Mouse (Mus musculus) urinary bladder, postnatal 4 days (tissue): ENCODE measurements around the gene Bok.
A peak's percentile ranks its signal among the peaks of the same experiment; 100 is the strongest.

ENCODE experiments used
- DNase-seq, 2 experiments: peaks; one replicate each; pipeline ENCODE4 v3.0.0; 2021 to 2022; ENCODE audit warnings: low spot score in 2 of 2

The Bok gene

GRCm38 (mm10) chr1:93691106-93691505 is 5.6 kb downstream of the Bok start:
- DNase-seq: no peak

GRCm38 (mm10) chr1:93691786-93692357 is 6.4 kb downstream of the Bok start:
- no peak for DNase-seq

GRCm38 (mm10) chr1:93692773-93693172 is 7.3 kb downstream of the Bok start:
- no peak for DNase-seq

GRCm38 (mm10) chr1:93693502-93693901 is 8.0 kb downstream of the Bok start:
- no peak for DNase-seq

- DNase-seq: no peak
Observed at GRCm38 (mm10) chr1:93693943-93694342, 8.5 kb downstream of the Bok start.

GRCm38 (mm10) chr1:93694966-93695365 is 9.5 kb downstream of the Bok start:
- peak; percentile 57 to 69 for DNase-seq

- DNase-seq: no peak
Observed at GRCm38 (mm10) chr1:93697317-93697716, 11.9 kb downstream of the Bok start.

- no peak for DNase-seq
Observed at GRCm38 (mm10) chr1:93699159-93699558, 13.7 kb downstream of the Bok start.

DNA sequence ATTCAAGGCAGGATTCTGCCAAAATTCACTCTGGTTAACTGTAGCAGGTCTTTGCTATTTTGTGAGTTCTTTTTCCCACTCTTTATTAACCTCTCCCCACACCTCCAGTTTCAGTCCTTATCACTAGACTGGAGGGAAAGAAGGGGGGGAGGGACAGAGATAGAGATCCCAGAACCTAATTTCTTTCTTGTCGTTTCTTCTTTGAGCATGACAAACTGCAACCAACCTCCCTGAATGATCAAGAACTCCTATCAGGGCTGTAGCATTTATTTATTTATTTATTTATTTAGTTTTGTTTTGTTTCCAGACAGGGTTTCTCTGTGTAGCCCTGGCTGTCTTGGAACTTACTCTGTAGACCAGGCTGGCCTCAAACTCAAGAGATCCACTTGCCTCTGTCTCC is 16.6 kb downstream of the Bok start:
- DNase-seq: no peak

- DNase-seq: no peak
Observed at GRCm38 (mm10) chr1:93703472-93704048, 18.1 kb downstream of the Bok start.

- no peak for DNase-seq
Observed at GRCm38 (mm10) chr1:93704341-93704740, 18.9 kb downstream of the Bok start.

- no peak for DNase-seq
Observed at GRCm38 (mm10) chr1:93705389-93705788, 19.9 kb downstream of the Bok start.

DNA sequence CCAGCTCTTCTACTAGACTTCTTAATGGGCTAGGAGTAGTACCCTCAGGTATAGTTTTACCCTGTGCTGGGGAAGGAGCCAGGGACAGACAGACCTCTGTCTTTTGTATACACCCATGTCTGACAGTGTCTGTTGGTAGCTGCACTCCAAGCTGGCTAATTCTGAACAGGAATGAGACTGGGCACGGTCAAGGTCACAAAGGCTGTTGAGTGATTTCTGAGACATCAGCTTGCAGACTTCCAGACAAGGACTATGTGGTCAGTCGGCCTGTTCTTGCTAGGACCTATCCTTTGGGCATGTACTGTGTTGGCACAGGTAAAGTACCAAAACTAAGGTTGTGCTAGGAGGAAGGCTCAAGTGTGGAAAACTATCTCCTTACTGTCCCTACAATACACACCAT is 30.7 kb downstream of the Bok start:
- no peak for DNase-seq

DNA sequence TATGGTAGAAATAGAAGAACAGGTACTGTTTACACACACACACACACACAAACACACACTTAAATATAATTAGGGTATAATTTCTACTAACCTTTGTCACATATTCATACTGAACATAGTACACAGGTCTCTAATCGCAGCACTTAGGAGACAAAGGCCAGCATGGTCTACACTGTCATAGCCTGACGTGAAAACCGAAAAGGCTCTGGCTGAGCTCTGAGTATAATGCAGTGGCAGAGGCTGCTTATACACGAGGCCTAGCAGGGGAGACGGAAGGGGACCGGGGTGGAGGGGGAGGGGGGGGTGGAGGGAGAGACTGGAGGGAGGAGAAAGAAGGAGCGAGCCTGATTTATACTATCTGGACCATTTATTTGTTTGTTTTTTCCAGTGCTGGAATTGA is 36.1 kb downstream of the Bok start:
- DNase-seq: no peak

DNA sequence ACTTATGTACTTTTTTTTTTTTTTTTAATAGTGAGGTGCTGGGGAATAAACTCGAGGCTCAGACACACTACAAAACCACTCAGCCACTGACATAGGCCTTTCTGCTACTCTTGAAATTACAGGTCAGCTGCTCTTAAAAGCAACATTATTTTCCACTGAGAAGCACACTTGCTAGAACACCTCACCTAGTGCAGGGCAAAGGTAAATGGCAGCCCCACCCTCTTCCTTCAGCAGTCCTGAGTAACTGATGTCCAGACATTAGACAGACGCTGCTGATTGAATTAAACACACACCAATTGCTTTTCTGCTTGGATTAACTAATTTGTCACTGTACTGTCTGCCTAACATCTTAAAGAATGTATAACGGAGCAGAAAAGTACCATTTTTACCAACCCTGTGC is 39.2 kb downstream of the Bok start:
- no peak for DNase-seq

- DNase-seq: no peak
Observed at GRCm38 (mm10) chr1:93725665-93726064, 40.2 kb downstream of the Bok start.

GRCm38 (mm10) chr1:93726116-93726515 is 40.7 kb downstream of the Bok start:
- DNase-seq: no peak

DNA sequence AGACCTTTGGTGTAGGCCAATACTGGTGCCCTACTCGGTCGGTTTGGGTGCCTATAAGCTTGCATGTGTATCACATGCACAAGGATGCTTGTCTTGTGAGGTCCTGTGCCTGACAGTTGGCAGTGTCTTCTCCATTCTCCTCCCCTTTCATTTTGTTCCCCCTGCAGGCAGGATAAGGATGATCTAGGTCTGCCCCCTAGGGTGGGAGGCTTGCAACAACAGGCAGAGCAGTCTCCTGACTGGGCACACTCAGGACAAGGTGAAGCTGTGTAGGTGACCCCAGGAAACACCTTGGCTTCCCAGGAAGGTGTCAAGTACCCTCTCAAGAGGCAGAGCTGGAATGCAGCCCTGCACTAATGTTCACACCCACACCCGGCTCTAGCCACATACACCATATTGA is 41.5 kb downstream of the Bok start:
- DNase-seq: peak in 1 of 2 experiments; percentile 48

- DNase-seq: no peak
Observed at GRCm38 (mm10) chr1:93731103-93731502, 45.6 kb downstream of the Bok start.

DNA sequence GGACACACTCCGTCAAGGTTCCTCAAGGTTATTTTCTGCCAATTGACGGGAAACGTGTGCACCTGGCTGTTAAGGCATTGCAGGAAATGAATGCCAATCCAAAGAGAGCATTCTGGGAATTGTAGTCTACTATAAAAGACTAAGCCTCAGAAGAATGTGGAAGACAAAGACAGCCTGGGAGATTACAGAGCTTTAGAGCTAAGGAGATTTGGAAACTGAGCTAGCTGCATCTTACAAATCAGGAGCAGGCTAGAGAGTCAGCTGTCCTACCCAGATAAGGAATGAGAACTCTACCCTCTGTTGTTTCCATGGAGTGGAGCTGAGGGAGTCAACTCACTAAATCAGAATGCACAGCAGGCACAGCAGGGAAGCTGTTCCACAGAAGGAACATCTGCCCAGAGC is 46.4 kb downstream of the Bok start:
- no peak for DNase-seq

- DNase-seq: no peak
Observed at GRCm38 (mm10) chr1:93735859-93736258, 50.4 kb downstream of the Bok start.

GRCm38 (mm10) chr1:93737711-93738110 is 52.3 kb downstream of the Bok start:
- no peak for DNase-seq

DNA sequence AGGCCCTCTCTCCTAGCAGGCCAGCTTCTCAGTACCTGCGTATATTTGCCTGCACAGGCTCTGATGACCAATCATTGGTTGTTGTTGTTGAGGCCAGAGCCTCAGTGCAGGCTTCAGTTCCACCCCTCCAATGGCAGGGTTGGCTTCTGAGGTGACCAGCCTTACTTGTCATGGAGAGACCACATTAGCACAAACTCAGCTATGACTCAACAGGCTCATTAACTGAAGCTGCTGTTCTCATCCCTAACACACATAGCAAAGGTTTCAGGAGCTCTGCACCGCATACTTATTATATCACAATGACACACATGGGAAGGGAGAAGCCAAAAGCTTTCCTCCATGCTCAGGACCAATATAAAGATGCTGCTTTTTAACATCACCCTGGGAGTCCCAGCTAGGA is 55.2 kb downstream of the Bok start:
- DNase-seq: no peak

DNA sequence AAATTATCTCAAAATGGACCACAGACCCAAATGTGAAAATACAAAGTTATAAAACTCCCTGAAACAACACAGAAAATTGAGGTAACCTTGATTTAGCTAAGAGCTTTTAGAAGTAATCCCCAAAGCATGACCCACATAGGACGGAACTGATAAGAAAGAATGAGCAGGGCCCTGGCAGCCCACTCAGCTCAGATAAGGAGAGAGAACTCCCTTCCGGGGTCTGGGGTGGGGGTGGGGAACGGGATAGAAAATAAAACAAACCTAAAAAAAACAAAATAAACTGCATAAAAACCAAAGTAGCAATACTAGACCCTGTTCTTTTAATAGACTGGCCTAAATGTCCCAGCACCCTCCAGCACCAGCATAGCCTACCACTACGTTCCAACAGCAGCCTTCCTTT is 56.5 kb downstream of the Bok start:
- no peak for DNase-seq
